Mouse (Mus musculus): ENCODE results near the gene Gm45713. TPM values are rescaled to one million over a fixed set of nuclear protein-coding genes. Genes with fewer than 3 reads are reported as not detected.

The Gm45713 gene
- total RNA-seq, 2 experiments from 2014 or later: not detected

DNA sequence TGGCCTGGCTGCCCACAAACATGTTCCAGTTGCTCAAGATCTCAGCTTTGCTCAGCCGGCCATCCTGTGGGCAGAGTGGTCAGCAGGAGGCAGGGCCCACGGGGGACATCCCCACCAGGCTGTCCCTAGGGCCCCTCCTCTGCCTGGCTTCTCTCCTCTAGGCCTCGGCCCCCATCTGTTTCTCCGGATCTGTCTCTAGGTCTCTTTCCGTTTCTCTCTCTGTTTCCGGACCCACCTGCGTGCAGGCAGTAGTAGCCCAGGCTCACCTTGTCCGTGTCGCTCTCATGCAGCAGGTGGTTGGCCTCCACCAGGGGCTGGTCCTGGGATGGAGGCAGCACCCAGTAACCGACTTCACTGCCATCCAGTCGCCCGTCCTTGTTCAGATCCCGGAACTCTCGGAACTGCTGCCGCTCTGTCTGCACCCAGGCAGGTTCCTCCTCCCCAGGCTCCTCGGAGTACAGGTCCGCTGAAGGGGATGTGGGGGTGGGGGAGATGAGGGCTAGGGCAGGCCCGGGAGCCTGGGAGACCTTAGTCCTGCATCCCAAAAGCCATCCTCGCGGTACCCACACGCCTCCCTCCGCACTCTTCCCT lies 52.6 kb downstream of the Gm45713 start:
- DNase-seq (ENCODE audit: low spot score in 2 of 2): no peak

DNA sequence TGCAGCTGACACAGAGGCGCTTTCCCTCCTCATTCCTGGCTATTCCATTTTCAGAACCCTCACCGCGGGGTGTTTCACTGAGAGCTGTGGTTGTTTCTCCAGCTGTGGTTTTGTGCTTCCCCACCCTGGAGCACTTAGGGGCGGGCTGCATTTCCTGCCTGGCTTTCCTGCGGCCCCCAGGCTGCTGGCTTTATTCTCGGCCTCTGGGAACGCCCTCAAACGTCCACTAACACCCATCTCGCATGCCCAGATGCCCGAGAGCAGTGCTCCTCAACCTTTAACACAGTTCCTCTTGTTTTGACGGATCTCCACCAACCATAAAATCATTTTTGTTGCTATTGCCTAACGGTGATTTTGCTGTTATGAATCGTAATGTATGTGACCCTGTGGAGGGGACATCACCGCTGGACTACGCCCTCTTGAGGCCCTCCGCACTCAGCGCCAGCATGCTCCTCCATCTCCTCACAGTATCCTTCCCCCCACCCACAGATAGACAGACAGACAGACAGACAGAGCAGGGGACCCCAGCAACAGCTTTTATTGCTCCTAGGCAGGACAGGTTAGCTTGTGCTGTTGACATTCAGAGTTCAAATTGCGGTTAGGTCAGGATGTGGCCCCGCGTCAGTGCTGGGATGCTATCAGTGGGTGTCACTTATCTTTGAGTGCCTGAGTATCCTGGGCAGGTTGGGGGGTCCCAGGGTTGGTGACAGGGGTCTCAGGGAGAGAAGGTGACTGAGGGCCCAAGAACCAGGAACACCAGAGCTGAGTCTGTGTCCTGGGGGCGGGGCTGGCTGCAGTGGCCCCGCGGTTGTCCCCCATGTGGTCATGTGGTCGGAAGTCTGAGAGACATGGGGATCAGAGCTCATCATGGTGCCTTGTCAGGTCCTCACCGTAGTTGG lies 53.4 kb downstream of the Gm45713 start:
- intact Hi-C loops (cut with DNase I): no loop called here

More for the DNA sequence above, 52.6 kb downstream of the Gm45713 start:
- intact Hi-C loops (cut with DNase I): no loop called here

DNA sequence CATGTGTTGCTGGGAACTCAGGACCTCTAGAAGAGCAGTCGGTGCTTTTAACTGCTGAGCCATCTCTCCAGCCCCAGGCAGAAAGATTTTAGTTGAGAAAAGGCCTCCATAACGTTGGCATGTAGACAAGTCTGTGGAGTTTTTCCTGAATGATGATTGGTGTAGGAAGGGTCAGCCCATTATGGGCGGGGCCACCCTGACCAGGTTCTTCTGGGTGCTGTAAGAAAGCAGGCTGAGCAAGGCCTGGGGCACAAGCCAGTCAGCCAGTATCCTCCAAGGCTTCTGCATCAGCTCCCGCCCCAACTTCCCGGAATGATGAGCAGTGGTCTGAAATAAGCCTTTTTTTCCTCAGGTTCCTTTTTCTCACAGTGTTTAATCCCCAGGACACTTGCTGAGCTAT lies 55.0 kb downstream of the Gm45713 start:
- DNase-seq (ENCODE audit: low spot score in 2 of 2): no peak
- intact Hi-C loops (cut with DNase I): loop anchor here (2.0 kb wide), 1 partner anchor 48 kb away; the partner anchor contains the start of gene Rpl13a

More for the DNA sequence above, 53.4 kb downstream of the Gm45713 start:
- DNase-seq (ENCODE audit: low spot score in 2 of 2): peak in 1 of 2 experiments; percentile 24

DNA sequence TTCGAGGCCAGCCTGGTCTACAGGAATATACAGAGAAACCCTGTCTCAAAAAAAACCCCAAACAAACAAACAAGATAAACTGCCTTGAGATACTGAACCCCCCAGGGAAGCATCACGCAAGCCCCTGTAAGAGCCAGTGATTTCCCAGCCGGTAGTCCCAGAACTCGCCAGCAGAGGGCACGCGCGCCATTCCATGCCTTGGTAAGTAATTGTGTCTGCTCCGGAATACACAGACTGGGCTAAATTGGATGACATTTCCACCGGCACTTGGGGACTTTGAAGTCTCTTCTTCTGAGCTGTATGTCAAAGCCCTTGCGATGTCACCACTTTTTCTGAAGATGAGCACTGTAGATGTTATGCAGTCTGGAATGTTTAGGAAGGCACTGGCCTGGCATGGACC lies 56.2 kb downstream of the Gm45713 start:
- DNase-seq (ENCODE audit: low spot score in 2 of 2): peak; percentile 87 to 91
- intact Hi-C loops (cut with DNase I): loop anchor here (1.0 to 2.0 kb wide), 2 partner anchors 49 to 56 kb away; partner anchors contain the start of genes Flt3l, Gm45713 and Rpl13a

DNA sequence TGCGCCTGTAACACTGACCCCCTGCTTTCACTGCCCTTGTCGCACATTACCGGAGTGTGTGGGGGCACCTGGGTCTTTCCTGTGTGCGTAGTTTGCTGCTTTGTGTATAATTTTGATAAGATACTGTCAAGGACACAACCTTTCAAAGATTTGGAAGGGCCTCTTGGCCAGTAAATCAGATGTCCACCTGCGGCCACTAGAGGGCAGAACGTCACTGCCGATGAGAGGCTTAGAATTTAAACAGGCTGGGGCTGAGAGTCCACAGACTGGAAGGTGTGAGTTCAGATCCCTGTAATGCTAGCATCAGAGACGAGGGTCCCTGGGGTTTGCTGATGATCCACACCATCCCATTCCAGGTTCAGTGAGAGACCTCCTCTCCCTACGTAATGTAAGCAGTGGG lies 57.5 kb downstream of the Gm45713 start:
- DNase-seq (ENCODE audit: low spot score in 2 of 2): peak; percentile 63
- intact Hi-C loops (cut with DNase I): no loop called here

DNA sequence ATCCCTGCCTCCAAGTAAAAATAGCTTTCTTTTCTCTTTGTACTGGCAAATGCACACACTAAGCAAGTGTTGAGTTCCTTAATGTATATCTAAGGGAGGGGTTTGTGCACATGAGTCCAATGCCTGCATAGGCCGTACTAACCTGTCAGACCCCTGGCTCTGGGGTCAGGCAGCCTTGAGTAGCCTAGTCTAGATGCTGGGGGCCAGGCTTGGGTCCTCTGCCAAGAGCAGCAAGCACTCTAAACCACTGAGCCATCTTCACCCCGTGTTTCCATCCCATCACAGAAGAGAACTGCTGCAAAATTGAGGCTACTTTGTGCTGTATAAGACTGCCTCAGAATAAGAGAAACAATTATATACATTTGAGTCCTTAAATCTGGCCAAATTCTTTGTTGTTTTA lies 58.2 kb downstream of the Gm45713 start:
- intact Hi-C loops (cut with DNase I): no loop called here
- no peak for DNase-seq (ENCODE audit: low spot score in 2 of 2)

DNA sequence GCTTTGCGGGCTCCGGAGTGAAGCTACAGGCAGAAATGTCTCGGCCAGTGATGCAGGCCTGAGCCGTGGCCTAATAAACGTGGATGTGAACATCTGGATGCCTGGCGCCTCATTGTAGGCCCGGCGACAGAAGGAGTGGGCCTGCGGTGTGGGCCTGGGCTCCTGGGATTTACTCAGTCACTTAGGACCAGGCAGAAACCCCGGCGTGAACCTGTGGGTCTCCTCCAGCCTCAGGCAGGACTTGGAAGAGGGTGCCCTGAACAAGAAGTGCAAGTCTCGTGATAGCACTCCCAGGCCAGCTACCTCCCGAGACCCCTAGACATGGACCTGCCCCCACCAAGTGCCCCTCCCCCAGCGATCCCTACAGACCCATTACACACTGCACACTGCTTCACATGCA lies 58.7 kb downstream of the Gm45713 start:
- intact Hi-C loops (cut with DNase I): no loop called here
- no peak for DNase-seq (ENCODE audit: low spot score in 2 of 2)

DNA sequence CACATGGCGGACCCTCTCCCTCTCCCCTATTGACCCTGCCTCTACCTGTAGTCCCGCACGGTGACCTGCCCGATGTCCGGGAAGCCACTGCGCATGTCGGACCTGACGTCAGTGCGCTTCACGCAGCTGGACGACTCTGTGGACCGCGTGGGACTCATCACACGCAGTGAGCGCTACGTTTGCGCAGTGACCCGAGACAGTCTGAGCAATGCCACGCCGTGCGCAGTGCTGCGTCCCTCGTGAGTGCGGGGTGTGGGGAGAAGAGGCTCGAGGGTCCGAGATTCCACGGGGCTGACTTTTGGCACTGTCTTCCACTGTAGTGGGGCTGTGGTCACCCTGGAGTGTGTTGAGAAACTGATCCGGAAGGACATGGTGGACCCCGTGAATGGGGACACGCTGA lies 59.5 kb downstream of the Gm45713 start:
- DNase-seq (ENCODE audit: low spot score in 2 of 2): no peak
- intact Hi-C loops (cut with DNase I): no loop called here

Small RNA genes lying within 50 kb of the gene (microRNA-seq; reads per million reads assigned to microRNA genes)
- gene Mir150 (1,648 to 1,684 reads per million in 2 experiments), gene Mir5121 (11.8 to 32.4 reads per million in 2 experiments), gene Mir7055 (1.5 to 6.0 reads per million in 2 experiments)

Other genes starting within 250 kb of the Gm45713 start
- gene Med25, start 243.5 kb downstream of the Gm45713 start, total RNA-seq (2021): 10 to 100 TPM; 88.8 to 89.5 TPM
- gene Fuz, start 240.2 kb downstream of the Gm45713 start, total RNA-seq (2021): 10 to 100 TPM; 20.7 to 25.5 TPM
- 100 to 1,000 TPM; 325 to 334 TPM for gene Ap2a1, start 206.7 kb downstream of the Gm45713 start, total RNA-seq (2021)
- gene Tsks, start 193.0 kb downstream of the Gm45713 start, total RNA-seq (2021): 1 to 10 TPM; 1.6 to 3.6 TPM
- 10 to 100 TPM; 89.3 to 95.9 TPM for gene Cpt1c, start 161.4 kb downstream of the Gm45713 start, total RNA-seq (2021)
- gene Prmt1, start 149.7 kb downstream of the Gm45713 start, total RNA-seq (2021): 100 to 1,000 TPM; 140 to 163 TPM
- 10 to 100 TPM; 31.4 to 42.7 TPM for gene Irf3, start 138.6 kb downstream of the Gm45713 start, total RNA-seq (2021)
- gene Bcl2l12, start 137.5 kb downstream of the Gm45713 start, total RNA-seq (2021): 1 to 10 TPM; 2.7 TPM
- 100 to 1,000 TPM; 161 to 163 TPM for gene Scaf1, start 119.9 kb downstream of the Gm45713 start, total RNA-seq (2021)
- gene Rras, start 118.3 kb downstream of the Gm45713 start, total RNA-seq (2021): 10 to 100 TPM; 12.0 to 13.8 TPM
- 10 to 100 TPM; 59.1 to 65.5 TPM for gene Prr12, start 83.3 kb downstream of the Gm45713 start, total RNA-seq (2021)
- 10 to 100 TPM; 48.5 to 53.0 TPM for gene Nosip, start 73.8 kb downstream of the Gm45713 start, total RNA-seq (2021)
- 1 to 10 TPM; 7.3 to 7.6 TPM for gene Prrg2, start 73.6 kb downstream of the Gm45713 start, total RNA-seq (2021)
- 1 to 10 TPM; 5.3 to 6.0 TPM for gene Rcn3, start 44.0 kb downstream of the Gm45713 start, total RNA-seq (2021)
- gene Fcgrt, start 32.4 kb downstream of the Gm45713 start, total RNA-seq (2021): 10 to 100 TPM; 22.7 to 24.1 TPM
- gene Rps11, start 11.8 kb downstream of the Gm45713 start, total RNA-seq (2021): 100 to 1,000 TPM; 410 to 413 TPM
- gene Rpl13a, start 7.5 kb downstream of the Gm45713 start, total RNA-seq (2021): 100 to 1,000 TPM; 630 to 639 TPM
- gene Flt3l, start 201 bp upstream of the Gm45713 start, total RNA-seq (2021): 1 to 10 TPM; 3.3 to 5.4 TPM
- 10 to 100 TPM; 45.8 to 49.3 TPM for gene Pih1d1, start 18.1 kb upstream of the Gm45713 start, total RNA-seq (2021)
- 10 to 100 TPM; 13.6 to 14.1 TPM for gene Aldh16a1, start 18.4 kb upstream of the Gm45713 start, total RNA-seq (2021)
- gene Slc17a7, start 27.7 kb upstream of the Gm45713 start, total RNA-seq (2021): 1,000 to 10,000 TPM; 1,365 to 1,520 TPM
- under 1 TPM in 1 of 2 experiments, not detected in 1; 0.18 TPM for gene Gfy, start 43.3 kb upstream of the Gm45713 start, total RNA-seq (2021)
- not detected for gene Pth2, start 44.8 kb upstream of the Gm45713 start, total RNA-seq (2021)
- gene Ccdc155, start 68.7 kb upstream of the Gm45713 start, total RNA-seq (2021): 1 to 10 TPM; 5.2 to 5.3 TPM
- gene Dkkl1, start 75.9 kb upstream of the Gm45713 start, total RNA-seq (2021): 10 to 100 TPM; 25.1 to 29.2 TPM
- gene Tead2, start 79.5 kb upstream of the Gm45713 start, total RNA-seq (2021): 1 to 10 TPM; 2.8 to 5.5 TPM
- gene Cd37, start 102.9 kb upstream of the Gm45713 start, total RNA-seq (2021): 1 to 10 TPM; 2.5 to 4.4 TPM
- 1 to 10 TPM; 1.6 to 1.9 TPM for gene Slc6a16, start 104.9 kb upstream of the Gm45713 start, total RNA-seq (2021)
- gene Slc6a21, start 141.3 kb upstream of the Gm45713 start, total RNA-seq (2021): under 1 TPM in 1 of 2 experiments, not detected in 1; 0.23 TPM
- gene Trpm4, start 197.5 kb upstream of the Gm45713 start, total RNA-seq (2021): 10 to 100 TPM; 13.2 to 24.9 TPM
- gene Hrc, start 199.1 kb upstream of the Gm45713 start, total RNA-seq (2021): under 1 TPM; 0.23 to 0.94 TPM
- 100 to 1,000 TPM; 151 to 152 TPM for gene Ppfia3, start 230.8 kb upstream of the Gm45713 start, total RNA-seq (2021)
- 100 to 1,000 TPM; 170 to 176 TPM for gene Lin7b, start 234.4 kb upstream of the Gm45713 start, total RNA-seq (2021)